Mouse (Mus musculus): ENCODE results near the gene H13. TPM values are rescaled to one million over a fixed set of nuclear protein-coding genes. Genes with fewer than 3 reads are reported as not detected.

Gene H13
- polyA plus RNA-seq, 1 experiment: 80.5 TPM

- peak overlapping the region; percentile 6 for H3K4me3 ChIP-seq (replicated peaks; ENCODE audit: insufficient read depth, low read depth, low read length)
- H3K27ac ChIP-seq (ENCODE audit: insufficient read depth, low read length): peak overlapping the region; percentile 65
- 7% methylated on average over 5 of the region's 5 CpGs for WGBS
- H3K4me1 ChIP-seq (ENCODE audit: control insufficient read depth, insufficient read depth, low read length): peaks cover 65% of the 10 kb centered on the region
- peak in 1 of 2 experiments; percentile 78 for DNase-seq
- no peak for TF ChIP-seq CTCF (IDR thresholded peaks at IDR 0.05; ENCODE audit: borderline replicate concordance, insufficient read depth, low read depth, low read length)
- TF ChIP-seq POLR2A (IDR thresholded peaks at IDR 0.05; ENCODE audit: borderline replicate concordance, insufficient read depth, low read length): peak; percentile 24; the same call in 1 of the 2 replicates
- no peaks in the 10 kb centered on the region for H3K27me3 ChIP-seq (ENCODE audit: control insufficient read depth, insufficient read depth, low read length)
Measured at GRCm38 (mm10) chr2:152704256-152704605, 35.0 kb downstream of the H13 start.

DNA sequence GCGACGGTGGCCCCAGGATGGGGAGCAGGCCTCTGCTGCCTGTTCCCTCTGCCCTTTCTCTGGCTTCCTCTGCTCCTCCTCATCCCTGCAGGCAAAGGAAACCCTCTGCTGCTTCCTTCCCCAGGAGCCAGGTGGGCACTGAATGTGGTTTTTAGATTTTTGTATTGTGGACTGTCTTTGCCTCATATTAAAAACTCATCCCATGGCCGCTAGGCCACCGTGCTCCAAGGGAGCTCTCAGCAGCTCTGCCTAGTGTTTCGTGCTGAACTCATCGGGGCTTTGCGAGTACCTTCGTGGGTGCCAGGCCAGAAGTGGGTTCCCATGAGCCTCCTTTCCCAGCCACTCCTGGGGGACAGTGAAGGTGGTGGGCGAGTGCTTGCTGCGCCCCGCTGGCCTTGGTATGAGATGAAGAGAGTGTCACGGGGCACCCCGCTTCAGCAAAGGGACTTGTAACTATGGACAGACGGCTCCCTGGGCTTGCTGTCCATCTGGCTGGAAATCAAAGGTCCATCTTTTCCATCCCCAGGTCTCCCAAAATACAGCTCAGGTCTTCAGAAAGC, 35.6 kb downstream of the H13 start:
- peaks cover 58% of the 10 kb centered on the region for H3K4me1 ChIP-seq (ENCODE audit: control insufficient read depth, insufficient read depth, low read length)
- no peaks in the 10 kb centered on the region for H3K27me3 ChIP-seq (ENCODE audit: control insufficient read depth, insufficient read depth, low read length)
- DNase-seq: peak; percentile 49 to 62
- peak overlapping the region; percentile 15 for H3K4me3 ChIP-seq (replicated peaks; ENCODE audit: insufficient read depth, low read depth, low read length)
- 31% methylated on average over 14 of the region's 14 CpGs for WGBS
- peak overlapping the region; percentile 65 for H3K27ac ChIP-seq (ENCODE audit: insufficient read depth, low read length)
- TF ChIP-seq CTCF (IDR thresholded peaks at IDR 0.05; ENCODE audit: borderline replicate concordance, insufficient read depth, low read depth, low read length) (no peak), POLR2A (IDR thresholded peaks at IDR 0.05; ENCODE audit: borderline replicate concordance, insufficient read depth, low read length) (no peak)

GRCm38 (mm10) chr2:152705993-152706571, 36.8 kb downstream of the H13 start:
- Histone ChIP-seq H3K27me3 (ENCODE audit: control insufficient read depth, insufficient read depth, low read length) (no peaks in the 10 kb centered on the region), H3K4me1 (ENCODE audit: control insufficient read depth, insufficient read depth, low read length) (peaks cover 47% of the 10 kb centered on the region), H3K4me3 (replicated peaks; ENCODE audit: insufficient read depth, low read depth, low read length) (no peak overlapping the region), H3K27ac (ENCODE audit: insufficient read depth, low read length) (peak overlapping the region; percentile 65)
- DNase-seq: peak; percentile 51 to 53
- 33% methylated on average over 22 of the region's 22 CpGs for WGBS
- TF ChIP-seq POLR2A (IDR thresholded peaks at IDR 0.05; ENCODE audit: borderline replicate concordance, insufficient read depth, low read length) (no peak), CTCF (IDR thresholded peaks at IDR 0.05; ENCODE audit: borderline replicate concordance, insufficient read depth, low read depth, low read length) (no peak)

DNA sequence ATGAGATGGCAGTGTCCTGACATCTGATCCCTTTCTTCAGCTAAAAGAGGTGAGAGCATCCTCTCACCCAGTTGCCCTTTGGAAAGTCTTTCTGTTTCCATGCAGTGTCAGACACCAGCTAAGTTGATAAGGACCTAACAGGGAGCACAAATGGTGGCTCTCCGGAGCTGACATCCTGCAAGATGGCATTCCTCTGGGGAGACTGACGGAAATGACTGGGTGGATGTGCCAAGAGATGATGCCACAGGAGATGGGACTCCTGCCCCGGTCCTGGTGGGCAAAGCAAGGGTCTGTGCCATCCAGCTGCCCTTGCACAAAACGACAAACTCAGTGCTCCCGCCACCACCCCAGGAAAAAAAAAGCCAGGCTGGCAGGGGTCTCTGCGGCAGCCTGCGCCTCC, 37.9 kb downstream of the H13 start:
- peak overlapping the region; percentile 90 for H3K27ac ChIP-seq (ENCODE audit: insufficient read depth, low read length)
- peak in 1 of 2 experiments; percentile 42 for DNase-seq
- H3K4me3 ChIP-seq (replicated peaks; ENCODE audit: insufficient read depth, low read depth, low read length): peak overlapping the region; percentile 29
- H3K27me3 ChIP-seq (ENCODE audit: control insufficient read depth, insufficient read depth, low read length): no peaks in the 10 kb centered on the region
- TF ChIP-seq CTCF (IDR thresholded peaks at IDR 0.05; ENCODE audit: borderline replicate concordance, insufficient read depth, low read depth, low read length): no peak
- no peak for TF ChIP-seq POLR2A (IDR thresholded peaks at IDR 0.05; ENCODE audit: borderline replicate concordance, insufficient read depth, low read length)
- 15% methylated on average over 7 of the region's 7 CpGs for WGBS
- H3K4me1 ChIP-seq (ENCODE audit: control insufficient read depth, insufficient read depth, low read length): peaks cover 46% of the 10 kb centered on the region

GRCm38 (mm10) chr2:152707627-152708026, 38.4 kb downstream of the H13 start:
- H3K4me3 ChIP-seq (replicated peaks; ENCODE audit: insufficient read depth, low read depth, low read length): peak overlapping the region; percentile 29
- TF ChIP-seq CTCF (IDR thresholded peaks at IDR 0.05; ENCODE audit: borderline replicate concordance, insufficient read depth, low read depth, low read length): no peak
- peak; percentile 34; the same call in 1 of the 2 replicates for TF ChIP-seq POLR2A (IDR thresholded peaks at IDR 0.05; ENCODE audit: borderline replicate concordance, insufficient read depth, low read length)
- H3K27me3 ChIP-seq (ENCODE audit: control insufficient read depth, insufficient read depth, low read length): no peaks in the 10 kb centered on the region
- WGBS: 11% methylated on average over 31 of the region's 31 CpGs
- peak; percentile 75 to 76 for DNase-seq
- H3K27ac ChIP-seq (ENCODE audit: insufficient read depth, low read length): peak overlapping the region; percentile 90
- peaks cover 46% of the 10 kb centered on the region for H3K4me1 ChIP-seq (ENCODE audit: control insufficient read depth, insufficient read depth, low read length)

DNA sequence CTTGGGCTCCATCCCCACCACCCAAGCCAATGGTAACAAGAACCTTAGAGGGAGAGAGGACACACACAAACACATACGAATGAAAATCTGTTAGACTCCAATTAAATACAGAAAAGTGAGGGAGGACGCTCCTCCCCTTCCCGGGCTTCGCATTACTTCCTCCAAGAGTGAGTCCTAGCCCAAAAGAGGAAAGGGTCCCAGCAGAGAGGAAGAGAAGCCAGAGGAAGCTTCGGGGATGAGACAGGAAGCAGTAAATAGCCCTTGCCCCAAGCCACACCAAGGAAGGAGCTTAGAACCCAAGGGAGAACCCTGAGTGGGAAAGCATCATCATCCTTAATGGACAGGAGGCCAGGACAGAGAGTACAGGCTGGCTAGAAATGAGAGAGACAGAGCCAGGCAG, 39.8 kb downstream of the H13 start:
- H3K4me3 ChIP-seq (replicated peaks; ENCODE audit: insufficient read depth, low read depth, low read length): no peak overlapping the region
- 91% methylated on average over 5 of the region's 5 CpGs for WGBS
- H3K27ac ChIP-seq (ENCODE audit: insufficient read depth, low read length): no peak overlapping the region
- H3K27me3 ChIP-seq (ENCODE audit: control insufficient read depth, insufficient read depth, low read length): no peaks in the 10 kb centered on the region
- H3K4me1 ChIP-seq (ENCODE audit: control insufficient read depth, insufficient read depth, low read length): peaks cover 36% of the 10 kb centered on the region
- TF ChIP-seq CTCF (IDR thresholded peaks at IDR 0.05; ENCODE audit: borderline replicate concordance, insufficient read depth, low read depth, low read length) (no peak), POLR2A (IDR thresholded peaks at IDR 0.05; ENCODE audit: borderline replicate concordance, insufficient read depth, low read length) (no peak)
- DNase-seq: no peak

GRCm38 (mm10) chr2:152716241-152716772, 47.0 kb downstream of the H13 start:
- H3K4me1 ChIP-seq (ENCODE audit: control insufficient read depth, insufficient read depth, low read length): peaks cover 3% of the 10 kb centered on the region
- H3K27me3 ChIP-seq (ENCODE audit: control insufficient read depth, insufficient read depth, low read length): no peaks in the 10 kb centered on the region; the same call in 1 of the 2 replicates
- TF ChIP-seq CTCF (IDR thresholded peaks at IDR 0.05; ENCODE audit: borderline replicate concordance, insufficient read depth, low read depth, low read length) (no peak), POLR2A (IDR thresholded peaks at IDR 0.05; ENCODE audit: borderline replicate concordance, insufficient read depth, low read length) (no peak)
- no peak overlapping the region for H3K4me3 ChIP-seq (replicated peaks; ENCODE audit: insufficient read depth, low read depth, low read length)
- H3K27ac ChIP-seq (ENCODE audit: insufficient read depth, low read length): no peak overlapping the region
- DNase-seq: no peak
- WGBS: 36% methylated on average over 6 of the region's 6 CpGs

- Histone ChIP-seq H3K27me3 (ENCODE audit: control insufficient read depth, insufficient read depth, low read length) (no peaks in the 10 kb centered on the region; the same call in 1 of the 2 replicates), H3K4me3 (replicated peaks; ENCODE audit: insufficient read depth, low read depth, low read length) (no peak overlapping the region), H3K27ac (ENCODE audit: insufficient read depth, low read length) (no peak overlapping the region), H3K4me1 (ENCODE audit: control insufficient read depth, insufficient read depth, low read length) (peaks cover 3% of the 10 kb centered on the region)
- TF ChIP-seq CTCF (IDR thresholded peaks at IDR 0.05; ENCODE audit: borderline replicate concordance, insufficient read depth, low read depth, low read length): no peak
- TF ChIP-seq POLR2A (IDR thresholded peaks at IDR 0.05; ENCODE audit: borderline replicate concordance, insufficient read depth, low read length): no peak
- no peak for DNase-seq
- 54% methylated on average over 11 of the region's 11 CpGs for WGBS
Measured at GRCm38 (mm10) chr2:152717652-152718051, 48.4 kb downstream of the H13 start.

Measured in cerebellum, adult 2 months (tissue).